Mouse (Mus musculus) cerebellum, adult 2 months (tissue): ENCODE data around the gene Tbc1d15.

Experiments
- CTCF ChIP-seq: fragments of 200-500 bp; IDR thresholded peaks from 2 replicates; pipeline ENCODE4 v1.5.1; 2011; ENCODE audit warnings: low read depth, mild to moderate bottlenecking, control low read depth, low read length, moderate library complexity, borderline replicate concordance; ENCODE audit not compliant: insufficient read depth
- POLR2A ChIP-seq: fragments of 200-500 bp; IDR thresholded peaks from 2 replicates; pipeline ENCODE4 v1.6.1; 2011; ENCODE audit warnings: low read length, control low read depth, borderline replicate concordance; ENCODE audit not compliant: insufficient read depth

DNA sequence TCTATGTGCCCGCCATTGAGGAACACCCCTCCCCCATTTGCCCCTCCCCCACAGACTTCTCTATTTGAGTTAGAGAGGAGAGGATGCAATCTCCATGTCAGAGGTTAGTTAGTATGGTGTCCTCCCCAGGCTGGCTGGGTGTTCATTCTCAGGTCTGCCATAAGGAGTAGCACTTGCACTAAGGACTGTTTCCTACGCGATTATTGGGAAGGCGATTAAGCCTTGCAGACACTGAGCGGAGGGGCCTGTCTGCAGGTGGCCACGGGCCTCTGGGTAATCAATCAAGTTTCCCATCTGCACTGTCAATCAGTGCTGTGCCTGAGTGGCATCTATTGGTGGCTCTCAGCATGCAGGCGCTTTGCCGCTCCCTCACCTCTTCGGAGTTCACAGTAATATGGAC lies 81.9 kb downstream of the Tbc1d15 start:
- TF ChIP-seq POLR2A, result no peak
- no peak for TF ChIP-seq CTCF
